Mouse (Mus musculus): ENCODE results near the gene Foxp4.

Foxp4 gene

GRCm38 (mm10) chr17:47855544-47855943, 68.9 kb downstream of the Foxp4 start:
- TF ChIP-seq GATA4 (IDR thresholded peaks at IDR 0.05; ENCODE audit: insufficient replicate concordance, low read length), result no peak

GRCm38 (mm10) chr17:47854908-47855307, 69.5 kb downstream of the Foxp4 start:
- TF ChIP-seq GATA4 (IDR thresholded peaks at IDR 0.05; ENCODE audit: insufficient replicate concordance, low read length), result no peak

- no peak for TF ChIP-seq GATA4 (IDR thresholded peaks at IDR 0.05; ENCODE audit: insufficient replicate concordance, low read length)
These were observed 70.7 kb downstream of the Foxp4 start for GRCm38 (mm10) chr17:47853760-47854159.

- no peak for TF ChIP-seq GATA4 (IDR thresholded peaks at IDR 0.05; ENCODE audit: insufficient replicate concordance, low read length)
These were observed 71.1 kb downstream of the Foxp4 start for GRCm38 (mm10) chr17:47853336-47853735.

GRCm38 (mm10) chr17:47850639-47851314, 73.7 kb downstream of the Foxp4 start:
- no peak for TF ChIP-seq GATA4 (IDR thresholded peaks at IDR 0.05; ENCODE audit: insufficient replicate concordance, low read length)

GRCm38 (mm10) chr17:47850035-47850434, 74.4 kb downstream of the Foxp4 start:
- no peak for TF ChIP-seq GATA4 (IDR thresholded peaks at IDR 0.05; ENCODE audit: insufficient replicate concordance, low read length)

GRCm38 (mm10) chr17:47847985-47848384, 76.5 kb downstream of the Foxp4 start:
- no peak for TF ChIP-seq GATA4 (IDR thresholded peaks at IDR 0.05; ENCODE audit: insufficient replicate concordance, low read length)

- no peak for TF ChIP-seq GATA4 (IDR thresholded peaks at IDR 0.05; ENCODE audit: insufficient replicate concordance, low read length)
These were observed 78.8 kb downstream of the Foxp4 start for GRCm38 (mm10) chr17:47845609-47846008.

- no peak for TF ChIP-seq GATA4 (IDR thresholded peaks at IDR 0.05; ENCODE audit: insufficient replicate concordance, low read length)
These were observed 81.0 kb downstream of the Foxp4 start for GRCm38 (mm10) chr17:47843465-47843864.

GRCm38 (mm10) chr17:47841931-47842623, 82.4 kb downstream of the Foxp4 start:
- peak; percentile 57; the same call in 1 of the 2 replicates for TF ChIP-seq GATA4 (IDR thresholded peaks at IDR 0.05; ENCODE audit: insufficient replicate concordance, low read length)

GRCm38 (mm10) chr17:47841521-47841920, 82.9 kb downstream of the Foxp4 start:
- no peak for TF ChIP-seq GATA4 (IDR thresholded peaks at IDR 0.05; ENCODE audit: insufficient replicate concordance, low read length)

GRCm38 (mm10) chr17:47837808-47838207, 86.6 kb downstream of the Foxp4 start:
- no peak for TF ChIP-seq GATA4 (IDR thresholded peaks at IDR 0.05; ENCODE audit: insufficient replicate concordance, low read length)

- no peak for TF ChIP-seq GATA4 (IDR thresholded peaks at IDR 0.05; ENCODE audit: insufficient replicate concordance, low read length)
These were observed 90.0 kb downstream of the Foxp4 start, which contains the start of gene Mdfi for GRCm38 (mm10) chr17:47834482-47834767. Mdfi (minus strand) TSS chr17:47834691.

- TF ChIP-seq GATA4 (IDR thresholded peaks at IDR 0.05; ENCODE audit: insufficient replicate concordance, low read length), result no peak
These were observed 90.6 kb downstream of the Foxp4 start for GRCm38 (mm10) chr17:47833628-47834481.

GRCm38 (mm10) chr17:47833029-47833627, 91.3 kb downstream of the Foxp4 start:
- no peak for TF ChIP-seq GATA4 (IDR thresholded peaks at IDR 0.05; ENCODE audit: insufficient replicate concordance, low read length)
